Mouse (Mus musculus) limb, embryonic 13.5 days (tissue): ENCODE data around the gene Rnf32. TPM values are rescaled to one million over a fixed set of nuclear protein-coding genes. Genes with fewer than 3 reads are reported as not detected.

Experiments
- ATAC-seq: fragments of 200-750 bp; cut with Nextera tagmentation; 2 replicates; pipeline ENCODE4 v1.8.0; 2017; ENCODE audit warnings: low read depth, moderate number of reproducible peaks, moderate TSS enrichment; ENCODE audit not compliant: low FRiP score
- H3K27ac ChIP-seq: fragments of 300-500 bp; sonication (generic); 2 replicates; pipeline ENCODE4 v1.5.1; 2015; ENCODE audit warnings: inconsistent platforms, mild to moderate bottlenecking, moderate library complexity
- H3K27me3 ChIP-seq: fragments of 300-500 bp; sonication (generic); 2 replicates; pipeline ENCODE4 v1.6.1; 2015; ENCODE audit warnings: mild to moderate bottlenecking, inconsistent platforms
- H3K36me3 ChIP-seq: fragments of 300-500 bp; sonication (generic); 2 replicates; pipeline ENCODE4 v1.6.1; 2015; ENCODE audit warnings: inconsistent platforms, mild to moderate bottlenecking, moderate library complexity
- H3K4me1 ChIP-seq: fragments of 300-500 bp; sonication (generic); 2 replicates; pipeline ENCODE4 v1.6.1; 2015; ENCODE audit warnings: inconsistent platforms
- H3K4me2 ChIP-seq: fragments of 300-500 bp; sonication (generic); replicated peaks from 2 replicates; pipeline ENCODE4 v1.6.1; 2015; ENCODE audit warnings: inconsistent platforms, mild to moderate bottlenecking, moderate library complexity
- H3K4me3 ChIP-seq: fragments of 300-500 bp; sonication (generic); 2 replicates; pipeline ENCODE4 v1.5.1; 2015; ENCODE audit warnings: moderate library complexity, mild to moderate bottlenecking, inconsistent platforms
- H3K9ac ChIP-seq: fragments of 300-500 bp; sonication (generic); 2 replicates; pipeline ENCODE4 v1.6.1; 2015; ENCODE audit warnings: mild to moderate bottlenecking, inconsistent platforms
- H3K9me3 ChIP-seq: fragments of 300-500 bp; sonication (generic); 2 replicates; pipeline ENCODE4 v1.6.1; 2016; ENCODE audit warnings: inconsistent platforms
- WGBS: fragments of 180-500 bp; shearing (Covaris S2); methylation state at CpG from one replicate; pipeline ENCODE4 v1.1.7; 2015; 5-methylcytosine and 5-hydroxymethylcytosine counted together
- polyA plus RNA-seq: library from polyadenylated mRNA; unstranded; fragments of >200 nt; fragmentation: Nextera tagmentation; extraction: Ambion mirVana; gene quantifications from 2 replicates; pipeline ENCODE4 v1.2.1, GENCODE M21; 2015

Gene Rnf32
- polyA plus RNA-seq = 3.8 and 4.0 TPM in 2 replicates

GRCm38 (mm10) chr5:29195570-29196263, at the start of gene Rnf32:
TSS of gene Rnf32 (plus strand) at chr5:29195992.
- Histone ChIP-seq H3K4me3 (peak within 1 kb of the TSS; percentile 62), H3K27ac (peak within 1 kb of the TSS; percentile 69; the same call in 1 of the 2 replicates), H3K9me3 (no peaks in the 10 kb centered on the region), H3K4me1 (peaks cover 13% of the 10 kb centered on the region), H3K4me2 (peak within 1 kb of the TSS; percentile 72), H3K36me3 (no peaks in the 10 kb centered on the region), H3K9ac (peak within 1 kb of the TSS; percentile 78), H3K27me3 (0 out of 2 replicates have a peak, but pooled peaks cover 3% of the 10 kb centered on the region)
- ATAC-seq = peak; percentile 98
- WGBS = under 1% methylated on average over 62 of the region's 70 CpGs

GRCm38 (mm10) chr5:29150146-29150545, 45.6 kb upstream of the Rnf32 start:
- Histone ChIP-seq H3K4me1 (no peaks in the 10 kb centered on the region), H3K4me3 (no peak overlapping the region), H3K27me3 (no peaks in the 10 kb centered on the region), H3K9me3 (no peaks in the 10 kb centered on the region), H3K9ac (no peak overlapping the region), H3K4me2 (no peak overlapping the region), H3K36me3 (no peaks in the 10 kb centered on the region), H3K27ac (no peak overlapping the region)
- 51% methylated on average over 4 of the region's 4 CpGs for WGBS
- no peak for ATAC-seq

- Histone ChIP-seq H3K27me3 (no peaks in the 10 kb centered on the region), H3K4me2 (no peak overlapping the region), H3K9ac (no peak overlapping the region), H3K4me3 (no peak overlapping the region), H3K27ac (no peak overlapping the region), H3K36me3 (no peaks in the 10 kb centered on the region), H3K4me1 (no peaks in the 10 kb centered on the region), H3K9me3 (no peaks in the 10 kb centered on the region)
- ATAC-seq = no peak
- WGBS = 36% methylated on average over 1 of the region's 1 CpGs
Observed at GRCm38 (mm10) chr5:29159849-29160248, 35.9 kb upstream of the Rnf32 start.

- ATAC-seq = no peak
- no peak overlapping the region for H3K4me3 ChIP-seq
- H3K36me3 ChIP-seq = no peaks in the 10 kb centered on the region
- no peak overlapping the region for H3K4me2 ChIP-seq
- H3K27ac ChIP-seq = no peak overlapping the region
- H3K9me3 ChIP-seq = no peaks in the 10 kb centered on the region
- H3K27me3 ChIP-seq = no peaks in the 10 kb centered on the region
- WGBS = 92% methylated on average over 2 of the region's 2 CpGs
- no peak overlapping the region for H3K9ac ChIP-seq
- H3K4me1 ChIP-seq = no peaks in the 10 kb centered on the region
Observed at GRCm38 (mm10) chr5:29166947-29167346, 28.8 kb upstream of the Rnf32 start.

- no peak for ATAC-seq
- Histone ChIP-seq H3K9ac (no peak overlapping the region), H3K4me1 (no peaks in the 10 kb centered on the region), H3K36me3 (no peaks in the 10 kb centered on the region), H3K9me3 (no peaks in the 10 kb centered on the region), H3K4me3 (no peak overlapping the region), H3K4me2 (no peak overlapping the region), H3K27ac (no peak overlapping the region), H3K27me3 (no peaks in the 10 kb centered on the region)
- WGBS = 80% methylated on average over 6 of the region's 6 CpGs
Observed at GRCm38 (mm10) chr5:29170193-29170592, 25.6 kb upstream of the Rnf32 start.

- Histone ChIP-seq H3K4me2 (no peak overlapping the region), H3K27ac (no peak overlapping the region), H3K4me3 (no peak overlapping the region), H3K27me3 (no peaks in the 10 kb centered on the region), H3K4me1 (no peaks in the 10 kb centered on the region), H3K9me3 (no peaks in the 10 kb centered on the region), H3K36me3 (no peaks in the 10 kb centered on the region), H3K9ac (no peak overlapping the region)
- ATAC-seq = no peak
Observed at GRCm38 (mm10) chr5:29171165-29171564, 24.6 kb upstream of the Rnf32 start.

- 76% methylated on average over 5 of the region's 5 CpGs for WGBS
- Histone ChIP-seq H3K4me1 (no peaks in the 10 kb centered on the region), H3K4me3 (no peak overlapping the region), H3K9ac (no peak overlapping the region), H3K36me3 (no peaks in the 10 kb centered on the region), H3K9me3 (no peaks in the 10 kb centered on the region), H3K4me2 (no peak overlapping the region), H3K27ac (no peak overlapping the region), H3K27me3 (no peaks in the 10 kb centered on the region)
- no peak for ATAC-seq
Observed at GRCm38 (mm10) chr5:29186798-29187197, 9.0 kb upstream of the Rnf32 start.

GRCm38 (mm10) chr5:29195231-29195569, 592 bp upstream of the Rnf32 start:
- Histone ChIP-seq H3K27ac (peak overlapping the region; percentile 69; the same call in 1 of the 2 replicates), H3K9me3 (no peaks in the 10 kb centered on the region), H3K4me2 (peak overlapping the region; percentile 72), H3K4me1 (peaks cover 13% of the 10 kb centered on the region), H3K27me3 (0 out of 2 replicates have a peak, but pooled peaks cover 3% of the 10 kb centered on the region), H3K4me3 (peak overlapping the region; percentile 62), H3K36me3 (no peaks in the 10 kb centered on the region), H3K9ac (peak overlapping the region; percentile 78)
- 3% methylated on average over 9 of the region's 9 CpGs for WGBS
- ATAC-seq = peak; percentile 37; the same call in 1 of the 2 replicates

- H3K9me3 ChIP-seq = no peaks in the 10 kb centered on the region
- no peaks in the 10 kb centered on the region for H3K36me3 ChIP-seq
- peak overlapping the region; percentile 62 for H3K4me3 ChIP-seq
- WGBS = 8% methylated on average over 12 of the region's 12 CpGs
- H3K4me1 ChIP-seq = peaks cover 13% of the 10 kb centered on the region
- peak; percentile 6; the same call in 1 of the 2 replicates for ATAC-seq
- H3K27ac ChIP-seq = no peak overlapping the region
- H3K9ac ChIP-seq = peak overlapping the region; percentile 59
- H3K4me2 ChIP-seq = peak overlapping the region; percentile 72
- 0 out of 2 replicates have a peak, but pooled peaks cover 3% of the 10 kb centered on the region for H3K27me3 ChIP-seq
Observed at GRCm38 (mm10) chr5:29196264-29196658, 469 bp downstream of the Rnf32 start.

- Histone ChIP-seq H3K4me3 (no peak overlapping the region), H3K36me3 (no peaks in the 10 kb centered on the region), H3K4me2 (no peak overlapping the region), H3K27me3 (0 out of 2 replicates have a peak, but pooled peaks cover 3% of the 10 kb centered on the region), H3K4me1 (peaks cover 13% of the 10 kb centered on the region), H3K27ac (no peak overlapping the region), H3K9me3 (no peaks in the 10 kb centered on the region), H3K9ac (no peak overlapping the region)
- 89% methylated on average over 4 of the region's 4 CpGs for WGBS
- no peak for ATAC-seq
Observed at GRCm38 (mm10) chr5:29197187-29197586, 1.4 kb downstream of the Rnf32 start.

GRCm38 (mm10) chr5:29198960-29199488, 3.2 kb downstream of the Rnf32 start:
- H3K4me3 ChIP-seq = no peak overlapping the region
- H3K9me3 ChIP-seq = no peaks in the 10 kb centered on the region
- H3K27ac ChIP-seq = no peak overlapping the region
- no peaks in the 10 kb centered on the region for H3K36me3 ChIP-seq
- 83% methylated on average over 4 of the region's 4 CpGs for WGBS
- H3K4me1 ChIP-seq = peaks cover 13% of the 10 kb centered on the region
- ATAC-seq = no peak
- H3K27me3 ChIP-seq = 0 out of 2 replicates have a peak, but pooled peaks cover 3% of the 10 kb centered on the region
- no peak overlapping the region for H3K4me2 ChIP-seq
- no peak overlapping the region for H3K9ac ChIP-seq

GRCm38 (mm10) chr5:29199868-29200267, 4.1 kb downstream of the Rnf32 start:
- no peak overlapping the region for H3K4me2 ChIP-seq
- ATAC-seq = no peak
- 0 out of 2 replicates have a peak, but pooled peaks cover 3% of the 10 kb centered on the region for H3K27me3 ChIP-seq
- peaks cover 11% of the 10 kb centered on the region for H3K4me1 ChIP-seq
- H3K9ac ChIP-seq = no peak overlapping the region
- 80% methylated on average over 3 of the region's 3 CpGs for WGBS
- H3K4me3 ChIP-seq = no peak overlapping the region
- H3K27ac ChIP-seq = no peak overlapping the region
- H3K36me3 ChIP-seq = no peaks in the 10 kb centered on the region
- no peaks in the 10 kb centered on the region for H3K9me3 ChIP-seq
